Mouse (Mus musculus): ENCODE data around the gene Sag. TPM values are rescaled to one million over a fixed set of nuclear protein-coding genes. Genes with fewer than 3 reads are reported as not detected.

Sag gene
- 3.3 TPM for polyA plus RNA-seq (2015; fragmentation: Illumina TruSeq; extraction: RNeasy Lipid Tissue Mini Kit (QIAGEN cat#74804); ENCODE audit: low read depth, low replicate concordance)

DNA sequence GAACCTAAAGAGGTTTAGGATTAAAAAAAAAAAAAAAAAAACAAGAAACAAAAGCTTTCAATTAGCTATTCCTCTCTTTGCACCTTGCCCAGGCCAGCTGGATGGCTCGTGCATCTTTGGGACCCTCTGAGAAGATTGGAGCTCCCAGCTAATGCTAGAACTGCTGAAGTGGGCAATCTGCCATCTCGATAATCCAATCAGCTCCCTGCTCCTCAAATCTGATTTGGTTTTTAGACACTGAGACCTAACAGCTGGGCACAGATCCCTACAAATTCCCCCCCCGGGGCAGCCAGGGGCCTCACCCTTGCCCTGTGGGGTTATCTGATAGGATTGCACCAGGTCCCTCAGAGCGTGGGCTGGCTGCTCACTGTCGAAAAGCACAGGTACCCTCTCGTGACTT is at the start of gene Sag:
TSS of gene Sag (plus strand) at position 105 of the 400 bp plus-strand sequence.

GRCm38 (mm10) chr1:87755641-87756470 is 47.6 kb upstream of the Sag start, which contains the start of gene Atg16l1:
Gene Atg16l1 (plus strand): TSS chr1:87755870.

DNA sequence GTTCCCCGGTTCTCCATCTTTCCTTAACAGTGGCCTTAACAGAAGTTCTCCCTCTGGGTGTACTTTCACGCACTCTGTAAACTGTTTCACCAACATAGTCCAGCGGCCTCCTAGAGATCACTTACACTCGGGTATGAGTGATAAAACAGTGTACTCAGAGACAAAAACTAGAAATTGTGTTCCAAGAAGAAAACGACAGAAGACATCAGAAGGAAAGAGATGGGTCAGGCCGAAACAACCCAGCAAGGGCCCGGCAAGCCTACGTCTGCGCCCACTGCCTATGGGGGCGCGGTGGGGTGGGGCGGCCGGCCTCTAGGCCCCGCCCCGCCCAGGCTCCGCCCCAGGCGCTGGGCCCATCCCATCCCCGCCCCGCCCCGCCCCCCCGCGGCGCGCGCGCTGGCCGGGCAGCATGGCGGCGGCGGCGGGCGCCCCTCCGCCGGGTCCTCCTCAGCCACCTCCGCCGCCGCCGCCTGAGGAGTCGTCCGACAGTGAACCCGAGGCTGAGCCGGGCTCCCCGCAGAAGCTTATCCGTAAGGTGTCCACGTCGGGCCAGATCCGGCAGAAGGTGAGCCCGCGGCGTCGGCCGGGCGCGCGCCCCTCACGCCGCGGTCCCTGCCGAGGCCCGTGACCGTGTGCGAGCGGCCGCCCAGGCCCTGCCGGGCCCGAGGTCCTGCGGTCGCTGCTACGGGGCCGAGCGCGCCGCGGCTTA is 49.6 kb downstream of the Sag start, which contains the start of gene Dgkd:
TSS of gene Dgkd (plus strand) at position 396 of the 709 bp plus-strand sequence.

Other genes with a start within 250 kb of the Sag start
- gene Ngef, start 229.8 kb upstream of the Sag start, polyA plus RNA-seq (2015; fragmentation: Illumina TruSeq; extraction: RNeasy Lipid Tissue Mini Kit (QIAGEN cat#74804); ENCODE audit: low read depth, low replicate concordance): 255 TPM
- 10.7 TPM for gene Inpp5d, start 183.4 kb upstream of the Sag start, polyA plus RNA-seq (2015; fragmentation: Illumina TruSeq; extraction: RNeasy Lipid Tissue Mini Kit (QIAGEN cat#74804); ENCODE audit: low read depth, low replicate concordance)
- gene Atg16l1, start 47.8 kb upstream of the Sag start, polyA plus RNA-seq (2015; fragmentation: Illumina TruSeq; extraction: RNeasy Lipid Tissue Mini Kit (QIAGEN cat#74804); ENCODE audit: low read depth, low replicate concordance): 55.9 TPM
- gene Dgkd, start 49.6 kb downstream of the Sag start, polyA plus RNA-seq (2015; fragmentation: Illumina TruSeq; extraction: RNeasy Lipid Tissue Mini Kit (QIAGEN cat#74804); ENCODE audit: low read depth, low replicate concordance): 47.6 TPM
- gene Usp40, start 204.9 kb downstream of the Sag start, polyA plus RNA-seq (2015; fragmentation: Illumina TruSeq; extraction: RNeasy Lipid Tissue Mini Kit (QIAGEN cat#74804); ENCODE audit: low read depth, low replicate concordance): 11.7 TPM